Mouse (Mus musculus) liver, postnatal 0 days (tissue): ENCODE measurements around the gene Cfap97. TPM values are rescaled to one million over a fixed set of nuclear protein-coding genes. Genes with fewer than 3 reads are reported as not detected.
"Not testable (repeated sequence)": the region's sequence is repeated elsewhere in the genome, so short reads cannot be mapped to it uniquely, and the experiment has no call there.

Experiments used
- ATAC-seq: fragments of 200-750 bp; cut with Nextera tagmentation; 2 replicates; pipeline ENCODE4 v1.8.0; 2017; ENCODE audit warnings: mild to moderate bottlenecking, moderate library complexity
- DNase-seq: peaks from one replicate; pipeline ENCODE4 v3.0.0-alpha.2; 2016
- H3K27ac ChIP-seq: fragments of 300-500 bp; sonication (generic); 2 replicates; pipeline ENCODE4 v1.5.1; 2014; ENCODE audit warnings: antibody characterized with exemption, moderate library complexity, mild to moderate bottlenecking, low read depth
- H3K27me3 ChIP-seq: fragments of 300-500 bp; sonication (generic); 2 replicates; pipeline ENCODE4 v1.6.1; 2014; ENCODE audit warnings: low read length, control low read depth, mixed read lengths; ENCODE audit not compliant: insufficient read depth
- H3K36me3 ChIP-seq: fragments of 300-500 bp; sonication (generic); replicated peaks from 2 replicates; pipeline ENCODE4 v1.6.1; 2014; ENCODE audit warnings: mild to moderate bottlenecking, control low read depth, low read length, moderate library complexity, mixed read lengths; ENCODE audit not compliant: insufficient read depth
- H3K4me1 ChIP-seq: fragments of 300-500 bp; sonication (generic); 2 replicates; pipeline ENCODE4 v1.6.1; 2014; ENCODE audit warnings: antibody characterized with exemption, mild to moderate bottlenecking, control low read depth; ENCODE audit not compliant: insufficient read depth
- H3K4me2 ChIP-seq: fragments of 300-500 bp; sonication (generic); 2 replicates; pipeline ENCODE4 v1.6.1; 2014; ENCODE audit warnings: low read depth, mild to moderate bottlenecking, low read length, moderate library complexity, mixed read lengths
- H3K4me3 ChIP-seq: fragments of 300-500 bp; sonication (generic); 2 replicates; pipeline ENCODE4 v1.5.1; 2014; ENCODE audit warnings: low read depth, low read length
- H3K9ac ChIP-seq: fragments of 300-500 bp; sonication (generic); replicated peaks from 2 replicates; pipeline ENCODE4 v1.6.1; 2014; ENCODE audit warnings: mild to moderate bottlenecking, moderate library complexity
- H3K9me3 ChIP-seq: fragments of 300-500 bp; sonication (generic); 2 replicates; pipeline ENCODE4 v1.6.1; 2016; ENCODE audit warnings: mild to moderate bottlenecking, control low read depth, low read length, mixed read lengths
- CTCF ChIP-seq: sonication (generic); IDR thresholded peaks from 2 replicates; pipeline ENCODE4 v1.5.1; 2016; ENCODE audit warnings: antibody characterized with exemption, low read depth
- EP300 ChIP-seq: IDR thresholded peaks from 2 replicates; pipeline ENCODE4 v1.6.1; 2016; ENCODE audit warnings: antibody characterized with exemption, low read depth, mild to moderate bottlenecking
- WGBS: fragments of 180-500 bp; shearing (Covaris S2); extraction: QIAGEN DNeasy Blood & Tissue Kit; methylation state at CpG from one replicate; pipeline ENCODE4 v1.1.7; 2014; ENCODE audit not compliant: insufficient replicate concordance; 5-methylcytosine and 5-hydroxymethylcytosine counted together
- polyA plus RNA-seq: library from polyadenylated mRNA; unstranded; fragments of >200 nt; fragmentation: Nextera tagmentation; extraction: Ambion mirVana; gene quantifications from 2 replicates; pipeline ENCODE4 v1.2.1, GENCODE M21; 2015

The Cfap97 gene
- 8.4 and 9.2 TPM in 2 replicates for polyA plus RNA-seq

DNA sequence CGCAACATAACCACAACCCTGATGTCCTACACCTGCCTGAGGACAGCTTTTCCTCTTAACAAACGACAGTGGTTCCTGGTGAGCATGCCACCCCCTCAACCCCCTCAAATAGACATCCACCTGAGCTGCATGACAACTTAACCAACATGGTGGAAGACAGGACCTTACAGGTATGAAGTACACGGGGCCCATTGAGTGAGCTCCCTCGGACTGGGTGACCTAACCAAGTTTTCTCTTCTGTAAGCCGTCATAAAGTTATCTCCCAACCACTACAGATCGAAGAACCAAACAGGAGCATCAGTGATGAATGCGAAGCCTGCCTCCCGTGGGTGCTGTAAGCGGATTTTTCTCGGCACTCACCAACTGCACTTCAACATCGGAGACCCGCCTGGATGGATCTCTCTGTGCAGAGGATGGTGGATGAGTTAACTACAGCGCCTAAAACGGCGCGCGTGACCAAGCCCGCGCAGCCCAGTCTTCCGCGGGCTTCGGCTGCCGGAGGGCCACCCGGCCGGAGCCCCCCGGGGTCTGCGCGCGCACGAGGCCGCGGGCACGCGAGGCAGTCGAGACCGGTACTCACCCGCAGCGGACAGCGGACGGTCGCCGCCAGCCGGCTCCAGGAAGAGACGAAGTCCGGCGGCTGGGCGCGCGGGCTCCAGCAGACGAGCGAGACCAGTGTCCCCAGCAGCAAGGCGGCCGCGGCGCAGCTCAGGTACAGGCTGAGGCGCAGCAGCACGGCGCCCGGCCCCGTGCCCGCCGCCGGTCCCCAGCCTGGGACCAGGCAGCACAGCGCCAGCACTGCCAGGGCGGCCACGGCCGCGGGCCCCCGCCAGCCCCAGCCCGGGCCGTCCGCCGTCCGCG is at the start of gene Cfap97:
Cfap97 (plus strand) TSS at position 570 of the 861 bp plus-strand sequence.
- Histone ChIP-seq H3K27me3 (peaks cover 3% of the 10 kb centered on the region; the same call in 1 of the 2 replicates), H3K9me3 (no peaks in the 10 kb centered on the region), H3K36me3 (no peaks in the 10 kb centered on the region), H3K27ac (peak within 1 kb of the TSS; percentile 57), H3K4me3 (peak within 1 kb of the TSS; percentile 84), H3K9ac (peak within 1 kb of the TSS; percentile 77), H3K4me2 (peak within 1 kb of the TSS; percentile 100), H3K4me1 (peaks cover 16% of the 10 kb centered on the region)
- peak; percentile 66 for ATAC-seq
- TF ChIP-seq EP300 (no peak), CTCF (no peak)
- DNase-seq: peak; percentile 63
- 1% methylated on average over 60 of the region's 75 CpGs for WGBS

DNA sequence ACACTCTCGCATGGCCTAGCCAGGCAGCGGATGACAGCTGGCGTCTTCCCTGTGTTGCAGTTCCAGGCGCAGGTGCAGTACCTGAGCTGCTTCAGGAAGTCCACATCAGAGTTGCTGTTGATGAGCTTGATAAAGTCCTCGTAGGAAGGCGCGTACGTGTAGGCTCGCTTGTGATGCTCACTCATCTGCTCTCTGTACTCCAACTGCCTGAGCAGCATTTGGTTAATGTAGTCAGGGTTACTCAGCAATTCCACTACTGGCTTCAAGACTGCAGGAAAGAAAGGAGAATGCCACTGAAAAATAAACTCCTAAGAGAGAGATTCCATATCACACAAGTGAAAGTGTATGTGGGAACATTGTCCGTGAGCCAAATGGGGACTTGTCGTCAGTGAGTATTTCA is 48.1 kb upstream of the Cfap97 start:
- Histone ChIP-seq H3K27me3 (no peaks in the 10 kb centered on the region), H3K9me3 (peaks cover 2% of the 10 kb centered on the region; the same call in 1 of the 2 replicates), H3K9ac (no peak overlapping the region), H3K36me3 (peaks cover 11% of the 10 kb centered on the region), H3K4me1 (no peaks in the 10 kb centered on the region), H3K4me2 (no peak overlapping the region), H3K27ac (no peak overlapping the region), H3K4me3 (no peak overlapping the region)
- no peak for TF ChIP-seq CTCF
- no peak for TF ChIP-seq EP300
- WGBS: 87% methylated on average over 11 of the region's 11 CpGs
- DNase-seq (no peak), ATAC-seq (no peak)

DNA sequence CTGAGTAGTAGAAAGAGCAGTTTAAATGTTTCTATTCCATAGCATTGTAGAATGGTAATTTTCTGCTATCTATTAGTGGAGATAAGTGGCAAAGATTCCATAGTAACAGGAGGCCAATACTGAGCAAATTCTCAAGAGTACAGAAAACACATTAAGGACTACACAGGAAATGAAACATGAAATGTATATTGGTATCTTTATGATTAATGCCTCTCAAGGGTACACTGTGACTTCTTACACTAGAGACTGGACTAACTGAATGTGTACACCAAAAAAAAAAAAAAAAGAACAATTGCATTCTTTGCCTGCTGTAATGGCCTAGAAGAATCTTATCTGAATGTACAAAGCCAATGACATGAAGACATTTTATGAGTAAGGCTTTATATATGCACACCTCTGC is 43.9 kb upstream of the Cfap97 start:
- no peaks in the 10 kb centered on the region for H3K4me1 ChIP-seq
- TF ChIP-seq CTCF (no peak), EP300 (no peak)
- DNase-seq (no peak), ATAC-seq (no peak)
- H3K36me3 ChIP-seq: peaks cover 10% of the 10 kb centered on the region; the same call in 1 of the 2 replicates
- H3K4me3 ChIP-seq: no peak overlapping the region
- no peak overlapping the region for H3K4me2 ChIP-seq
- no peaks in the 10 kb centered on the region for H3K9me3 ChIP-seq
- no peak overlapping the region for H3K27ac ChIP-seq
- no peak overlapping the region for H3K9ac ChIP-seq
- no peaks in the 10 kb centered on the region for H3K27me3 ChIP-seq

DNA sequence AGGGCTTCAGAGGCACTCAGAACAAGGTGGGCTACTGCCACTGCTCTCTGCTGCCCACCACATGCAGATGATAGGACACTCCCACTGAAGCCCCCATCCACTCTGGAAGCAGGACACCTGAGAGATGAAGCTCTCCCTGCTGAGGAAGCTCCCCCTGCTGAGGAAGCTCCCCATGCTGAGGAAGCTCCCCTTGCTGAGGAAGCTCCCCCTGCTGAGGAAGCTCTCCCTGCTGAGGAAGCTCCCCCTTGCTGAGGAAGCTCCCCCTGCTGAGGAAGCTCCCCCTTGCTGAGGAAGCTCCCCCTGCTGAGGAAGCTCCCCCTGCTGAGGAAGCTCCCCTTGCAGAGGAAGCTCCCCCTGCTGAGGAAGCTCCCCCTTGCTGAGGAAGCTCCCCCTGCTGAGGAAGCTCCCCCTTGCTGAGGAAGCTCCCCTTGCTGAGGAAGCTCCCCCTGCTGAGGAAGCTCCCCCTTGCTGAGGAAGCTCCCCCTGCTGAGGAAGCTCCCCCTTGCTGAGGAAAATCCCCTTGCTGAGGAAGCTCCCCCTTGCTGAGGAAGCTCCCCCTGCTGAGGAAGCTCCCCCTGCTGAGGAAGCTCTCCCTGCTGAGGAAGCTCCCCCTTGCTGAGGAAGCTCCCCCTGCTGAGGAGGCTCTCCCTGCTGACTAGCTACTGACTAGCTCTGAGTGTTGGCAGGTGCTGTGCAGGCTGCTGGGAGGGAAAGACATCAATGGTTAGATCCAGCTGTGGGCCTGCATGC is 38.0 kb upstream of the Cfap97 start:
- not testable (repeated sequence) for H3K27ac ChIP-seq, ATAC-seq, H3K9ac ChIP-seq, H3K4me1 ChIP-seq, DNase-seq, H3K36me3 ChIP-seq, H3K9me3 ChIP-seq, H3K4me2 ChIP-seq, H3K4me3 ChIP-seq, H3K27me3 ChIP-seq

DNA sequence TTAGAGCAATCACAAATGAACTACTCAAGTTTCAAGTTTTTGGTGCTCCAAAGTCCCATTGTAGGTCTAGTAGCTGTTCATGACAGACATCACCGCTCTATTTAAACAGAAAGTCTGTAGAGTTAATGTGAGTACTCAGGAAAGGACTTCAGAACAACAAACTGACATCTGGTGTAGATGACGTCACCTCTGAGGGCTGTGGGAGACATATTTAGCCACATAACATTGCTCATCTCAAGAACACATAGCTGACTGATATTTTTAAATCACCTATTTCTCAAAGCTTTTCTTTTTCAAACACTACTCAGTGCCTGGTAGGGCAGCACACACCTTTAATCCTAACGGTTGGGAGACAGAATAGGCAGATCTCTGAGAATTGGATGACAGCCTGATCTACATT is 34.4 kb upstream of the Cfap97 start:
- Histone ChIP-seq H3K9ac (no peak overlapping the region), H3K4me1 (no peaks in the 10 kb centered on the region), H3K4me2 (no peak overlapping the region), H3K27ac (no peak overlapping the region), H3K9me3 (no peaks in the 10 kb centered on the region), H3K4me3 (no peak overlapping the region), H3K36me3 (peaks cover 7% of the 10 kb centered on the region; the same call in 1 of the 2 replicates), H3K27me3 (no peaks in the 10 kb centered on the region)
- ATAC-seq (no peak), DNase-seq (no peak)
- WGBS: 82% methylated on average over 3 of the region's 3 CpGs
- no peak for TF ChIP-seq EP300
- TF ChIP-seq CTCF: no peak

DNA sequence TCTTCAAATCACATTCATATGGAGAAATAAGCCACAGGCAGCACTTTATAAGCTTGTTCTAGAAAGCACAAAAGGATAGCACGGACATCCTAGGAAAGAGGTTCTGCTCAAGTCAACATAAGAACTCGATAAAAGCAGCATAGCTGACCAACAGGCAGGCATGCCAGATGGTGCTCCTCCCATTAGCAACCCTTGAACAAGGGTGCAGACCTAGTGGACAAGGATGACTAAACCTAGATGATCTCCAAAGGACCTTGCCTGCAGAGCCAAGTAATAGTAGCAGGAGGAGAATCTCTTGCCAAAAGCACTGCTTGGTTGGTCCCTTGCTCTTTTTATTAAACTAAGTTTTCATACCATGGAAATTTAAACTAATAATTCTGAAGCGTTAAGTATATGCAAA is 32.4 kb upstream of the Cfap97 start:
- WGBS: 88% methylated on average over 3 of the region's 3 CpGs

More for the DNA sequence above, 32.4 kb upstream of the Cfap97 start:
- H3K36me3 ChIP-seq: peaks cover 10% of the 10 kb centered on the region; the same call in 1 of the 2 replicates
- no peak overlapping the region for H3K4me3 ChIP-seq
- H3K4me1 ChIP-seq: no peaks in the 10 kb centered on the region
- DNase-seq (no peak), ATAC-seq (no peak)
- no peaks in the 10 kb centered on the region for H3K27me3 ChIP-seq
- no peak overlapping the region for H3K4me2 ChIP-seq
- no peak for TF ChIP-seq EP300
- no peak for TF ChIP-seq CTCF
- H3K27ac ChIP-seq: no peak overlapping the region
- H3K9ac ChIP-seq: no peak overlapping the region
- no peaks in the 10 kb centered on the region for H3K9me3 ChIP-seq
